Mouse (Mus musculus) stomach, postnatal 0 days (tissue): ENCODE measurements at regions not wholly inside any gene's neighbourhood (a gene's known extent, or its start where the extent isn't known, plus 50 kb on each side); places are given as distances from the start of the nearest gene placed in this dataset.
A peak's percentile ranks its signal among the peaks of the same experiment; 100 is the strongest.

Source experiments
- ATAC-seq: fragments of 200-750 bp; cut with Nextera tagmentation; 2 replicates; pipeline ENCODE4 v1.8.0; 2017; ENCODE audit not compliant: low FRiP score, low TSS enrichment
- DNase-seq: peaks from one replicate; pipeline ENCODE4 v3.0.0-alpha.2; 2016; ENCODE audit warnings: low spot score
- H3K27ac ChIP-seq: fragments of 300-500 bp; sonication (generic); replicated peaks from 2 replicates; pipeline ENCODE4 v1.5.1; 2014; ENCODE audit warnings: mild to moderate bottlenecking, control low read depth
- H3K27me3 ChIP-seq: fragments of 300-500 bp; sonication (generic); 2 replicates; pipeline ENCODE4 v1.6.1; 2014; ENCODE audit warnings: low read length; ENCODE audit not compliant: control insufficient read depth, insufficient read depth
- H3K36me3 ChIP-seq: fragments of 300-500 bp; sonication (generic); 2 replicates; pipeline ENCODE4 v1.6.1; 2014; ENCODE audit warnings: low read length, mixed read lengths; ENCODE audit not compliant: control insufficient read depth, insufficient read depth
- H3K4me1 ChIP-seq: fragments of 300-500 bp; sonication (generic); replicated peaks from 2 replicates; pipeline ENCODE4 v1.6.1; 2014; ENCODE audit warnings: antibody characterized with exemption; ENCODE audit not compliant: control insufficient read depth, insufficient read depth
- H3K4me2 ChIP-seq: fragments of 300-500 bp; sonication (generic); replicated peaks from 2 replicates; pipeline ENCODE4 v1.6.1; 2014; ENCODE audit warnings: low read depth, mild to moderate bottlenecking, control low read depth, moderate library complexity
- H3K4me3 ChIP-seq: fragments of 300-500 bp; sonication (generic); 2 replicates; pipeline ENCODE4 v1.5.1; 2014; ENCODE audit warnings: low read depth, low read length, control low read depth
- H3K9ac ChIP-seq: fragments of 300-500 bp; sonication (generic); 2 replicates; pipeline ENCODE4 v1.6.1; 2014; ENCODE audit warnings: mild to moderate bottlenecking, low read length, control low read depth, mixed read lengths
- H3K9me3 ChIP-seq: fragments of 300-500 bp; sonication (generic); 2 replicates; pipeline ENCODE4 v1.6.1; 2016; ENCODE audit warnings: low read length; ENCODE audit not compliant: control insufficient read depth
- CTCF ChIP-seq: IDR thresholded peaks from 2 replicates; pipeline ENCODE4 v1.5.1; 2016; ENCODE audit warnings: antibody characterized with exemption, low read depth, mild to moderate bottlenecking, moderate library complexity
- EP300 ChIP-seq: optimal IDR thresholded peaks from 2 replicates; pipeline ENCODE3; 2016; ENCODE audit warnings: antibody characterized with exemption
- WGBS: fragments of 180-500 bp; shearing (Covaris S2); extraction: QIAGEN DNeasy Blood & Tissue Kit; methylation state at CpG from one replicate; pipeline ENCODE4 v1.1.7; 2014; 5-methylcytosine and 5-hydroxymethylcytosine counted together

DNA sequence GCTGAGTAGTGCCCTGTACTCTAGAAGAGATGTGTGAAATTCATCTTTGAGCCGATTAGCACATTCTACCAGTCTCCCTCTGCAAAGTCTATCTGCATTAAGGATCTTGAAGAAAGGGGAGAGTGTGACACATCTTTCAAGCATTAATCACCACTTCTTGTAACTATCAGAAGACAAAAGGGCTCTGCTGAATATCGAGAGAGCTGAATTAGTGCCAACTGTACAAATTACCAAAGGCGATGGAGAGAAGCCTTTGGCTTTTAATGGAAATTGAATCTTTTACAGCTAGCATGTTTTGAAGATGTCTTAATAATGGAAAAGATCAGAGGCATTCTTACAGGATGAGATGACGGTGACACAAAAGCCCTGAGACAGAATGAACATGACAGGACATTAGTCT lies 97.2 kb upstream of the Pam start:
- WGBS, result 52% methylated on average over 4 of the region's 4 CpGs

DNA sequence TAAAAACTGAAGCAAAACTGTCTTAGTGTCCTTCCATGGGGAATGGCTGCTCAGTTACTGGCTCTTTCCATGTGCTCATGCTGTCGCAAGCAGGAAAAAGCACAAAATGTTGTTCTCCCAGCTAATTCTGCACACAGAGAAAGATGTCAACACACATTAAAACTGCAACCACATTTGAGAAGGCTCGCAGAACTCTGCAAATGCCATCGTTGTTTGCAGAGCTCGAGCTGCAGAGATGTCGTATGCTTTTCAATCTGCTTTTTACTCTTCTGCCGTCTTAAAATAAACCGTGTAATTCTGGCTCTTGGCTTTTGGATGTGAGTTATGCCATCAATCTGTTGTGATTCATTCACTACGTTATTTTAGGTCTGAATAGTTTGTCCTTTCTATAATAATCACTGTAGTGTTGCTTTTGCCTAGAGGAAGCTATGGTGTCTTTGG lies 96.6 kb upstream of the Pam start:
- H3K4me2 ChIP-seq, result no peak overlapping the region
- H3K27me3 ChIP-seq, result no peaks in the 10 kb centered on the region
- H3K9ac ChIP-seq, result no peak overlapping the region
- H3K4me3 ChIP-seq, result no peak overlapping the region
- H3K9me3 ChIP-seq, result 0 out of 2 replicates have a peak, but pooled peaks cover 4% of the 10 kb centered on the region
- no peaks in the 10 kb centered on the region for H3K4me1 ChIP-seq
- ATAC-seq, result no peak
- no peak for DNase-seq
- WGBS, result 29% methylated on average over 8 of the region's 8 CpGs
- no peak for TF ChIP-seq CTCF
- no peak for TF ChIP-seq EP300
- H3K27ac ChIP-seq, result no peak overlapping the region
- H3K36me3 ChIP-seq, result no peaks in the 10 kb centered on the region

More for the DNA sequence above, 97.2 kb upstream of the Pam start:
- ATAC-seq, result no peak
- Histone ChIP-seq H3K36me3 (no peaks in the 10 kb centered on the region), H3K9ac (no peak overlapping the region), H3K4me1 (no peaks in the 10 kb centered on the region), H3K4me2 (no peak overlapping the region), H3K27me3 (no peaks in the 10 kb centered on the region), H3K27ac (no peak overlapping the region), H3K9me3 (0 out of 2 replicates have a peak, but pooled peaks cover 4% of the 10 kb centered on the region), H3K4me3 (no peak overlapping the region)
- DNase-seq, result no peak
- TF ChIP-seq EP300 (no peak), CTCF (no peak)

DNA sequence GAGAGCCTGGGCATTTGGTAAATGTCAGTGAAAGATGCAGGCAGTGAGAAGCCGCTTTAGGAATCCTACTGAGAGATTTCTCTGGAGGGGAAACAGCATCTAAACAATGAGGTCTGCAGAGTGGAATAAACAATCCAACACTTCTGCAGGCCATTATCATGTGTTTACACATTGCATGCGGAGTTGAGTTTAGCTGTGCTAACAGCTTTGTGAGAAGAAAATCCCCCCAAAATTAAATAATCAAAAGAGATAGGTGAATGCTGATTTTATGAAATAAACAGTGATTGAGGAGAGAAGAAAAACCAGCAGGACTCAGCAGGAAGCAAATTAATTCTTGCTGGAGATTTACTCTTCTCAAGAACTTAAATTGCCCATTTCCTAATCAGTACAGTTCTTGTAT lies 95.9 kb upstream of the Pam start:
- H3K27ac ChIP-seq, result no peak overlapping the region
- H3K9me3 ChIP-seq, result 0 out of 2 replicates have a peak, but pooled peaks cover 4% of the 10 kb centered on the region
- no peak overlapping the region for H3K4me2 ChIP-seq
- 32% methylated on average over 2 of the region's 2 CpGs for whole genome bisulfite sequencing
- DNase-seq (no peak), ATAC-seq (no peak)
- no peak overlapping the region for H3K4me3 ChIP-seq
- TF ChIP-seq EP300 (no peak), CTCF (no peak)
- H3K36me3 ChIP-seq, result no peaks in the 10 kb centered on the region
- H3K4me1 ChIP-seq, result no peaks in the 10 kb centered on the region
- H3K9ac ChIP-seq, result no peak overlapping the region
- no peaks in the 10 kb centered on the region for H3K27me3 ChIP-seq

DNA sequence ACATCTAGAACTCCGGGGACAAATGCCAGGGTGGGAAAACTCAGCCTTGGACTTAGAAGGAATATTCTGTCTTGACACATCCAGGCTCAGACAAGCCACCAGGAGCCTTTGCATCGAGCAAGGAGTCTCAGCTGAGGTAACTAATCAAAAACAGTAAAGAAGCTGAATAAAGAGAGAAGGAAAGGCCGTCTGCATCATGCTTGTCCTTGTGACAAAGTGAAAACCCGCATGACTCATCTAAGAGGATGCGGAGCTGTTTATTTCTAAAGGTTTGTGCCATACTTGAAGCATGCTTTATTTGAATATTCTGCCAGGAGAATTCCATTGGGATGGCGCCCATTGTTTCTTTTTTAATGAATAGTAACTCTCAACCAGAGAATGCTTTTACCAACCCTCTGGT lies 95.3 kb upstream of the Pam start:
- Histone ChIP-seq H3K9ac (no peak overlapping the region), H3K4me1 (no peaks in the 10 kb centered on the region), H3K4me3 (no peak overlapping the region), H3K9me3 (0 out of 2 replicates have a peak, but pooled peaks cover 4% of the 10 kb centered on the region), H3K27ac (no peak overlapping the region), H3K4me2 (no peak overlapping the region), H3K36me3 (no peaks in the 10 kb centered on the region), H3K27me3 (no peaks in the 10 kb centered on the region)
- whole genome bisulfite sequencing, result 46% methylated on average over 6 of the region's 6 CpGs
- DNase-seq (no peak), ATAC-seq (no peak)
- TF ChIP-seq EP300 (no peak), CTCF (no peak)

DNA sequence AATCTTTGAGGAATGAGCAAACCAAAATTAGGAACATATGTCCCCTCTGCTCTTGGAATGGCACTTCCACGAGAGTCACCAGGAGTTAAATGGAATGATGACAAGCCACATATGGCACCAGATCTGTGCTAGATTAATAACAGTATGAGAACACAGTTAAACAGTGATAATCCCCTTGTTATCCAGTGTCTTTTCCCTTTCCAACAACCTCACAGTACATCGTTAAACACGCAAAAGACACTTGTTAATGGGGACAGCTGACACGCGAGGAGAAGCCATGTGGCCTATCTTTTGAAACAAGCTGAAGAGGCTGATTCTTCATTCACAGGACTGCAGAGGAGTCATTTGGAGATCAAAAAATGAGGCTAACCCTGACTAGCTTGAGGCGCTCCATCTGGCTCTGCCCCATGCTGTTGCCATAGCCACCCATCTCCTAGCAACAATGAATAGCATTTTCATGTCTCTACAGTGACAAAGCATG lies 94.6 kb upstream of the Pam start:
- H3K4me3 ChIP-seq, result no peak overlapping the region
- TF ChIP-seq CTCF, result no peak
- TF ChIP-seq EP300, result no peak
- H3K4me2 ChIP-seq, result no peak overlapping the region
- H3K27me3 ChIP-seq, result no peaks in the 10 kb centered on the region
- H3K9ac ChIP-seq, result no peak overlapping the region
- H3K27ac ChIP-seq, result no peak overlapping the region
- 0 out of 2 replicates have a peak, but pooled peaks cover 4% of the 10 kb centered on the region for H3K9me3 ChIP-seq
- no peak for DNase-seq
- WGBS, result 58% methylated on average over 6 of the region's 6 CpGs
- no peaks in the 10 kb centered on the region for H3K4me1 ChIP-seq
- peak; percentile 38; the same call in 1 of the 2 replicates for ATAC-seq
- H3K36me3 ChIP-seq, result no peaks in the 10 kb centered on the region

DNA sequence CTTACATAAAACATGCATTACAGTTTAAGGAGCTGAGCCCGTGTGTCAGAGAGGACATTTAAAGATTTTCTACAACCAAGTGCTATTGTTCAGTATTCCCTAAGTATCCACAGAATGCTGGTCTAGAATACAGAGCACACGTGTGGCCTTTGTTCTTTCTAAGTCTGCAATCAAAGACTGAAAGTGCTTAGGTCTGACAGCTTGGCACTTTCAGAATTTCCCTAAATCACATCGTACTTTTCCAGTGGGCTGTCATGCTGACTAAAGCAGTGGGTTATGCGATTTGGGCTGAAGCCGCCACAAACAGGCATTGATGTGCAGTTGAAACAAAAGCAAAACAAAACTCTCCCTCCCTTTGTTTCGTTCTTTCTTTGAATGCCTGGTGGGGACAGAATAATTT lies 84.9 kb upstream of the Pam start:
- TF ChIP-seq EP300 (no peak), CTCF (no peak)
- no peak for ATAC-seq
- no peak for DNase-seq

More for the DNA sequence above, 84.9 kb upstream of the Pam start:
- H3K27ac ChIP-seq, result no peak overlapping the region
- no peaks in the 10 kb centered on the region for H3K9me3 ChIP-seq
- H3K36me3 ChIP-seq, result no peaks in the 10 kb centered on the region
- H3K27me3 ChIP-seq, result no peaks in the 10 kb centered on the region
- 50% methylated on average over 6 of the region's 6 CpGs for WGBS
- H3K4me3 ChIP-seq, result no peak overlapping the region
- no peak overlapping the region for H3K4me2 ChIP-seq
- H3K9ac ChIP-seq, result no peak overlapping the region
- H3K4me1 ChIP-seq, result no peaks in the 10 kb centered on the region
